Mouse (Mus musculus): ENCODE measurements around the gene Gm813. TPM values are rescaled to one million over a fixed set of nuclear protein-coding genes. Genes with fewer than 3 reads are reported as not detected.

Gm813 gene
- polyA plus RNA-seq, 1 experiment = not detected

DNA sequence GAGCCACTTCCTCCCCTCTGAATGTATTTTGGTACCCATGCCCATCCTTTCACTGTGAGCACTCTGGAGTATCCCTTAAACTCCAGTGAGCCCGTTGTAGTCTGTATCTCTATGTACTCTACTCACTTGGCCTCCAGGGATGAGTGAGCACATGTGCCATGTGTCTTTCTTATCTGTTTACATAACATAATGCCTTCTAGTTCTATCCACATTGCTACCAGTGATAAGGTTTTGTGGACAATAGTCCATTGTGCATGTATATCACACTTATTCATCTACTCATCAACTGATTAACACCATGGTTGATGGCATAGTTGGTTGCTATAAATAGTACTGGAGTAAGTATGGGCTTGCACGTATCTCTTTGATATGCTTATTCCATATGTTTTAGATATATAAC, 12.9 kb downstream of the Gm813 start:
- H3K36me3 ChIP-seq (ENCODE audit: control insufficient read depth, insufficient read depth) = no peaks in the 10 kb centered on the region
- no peaks in the 10 kb centered on the region for H3K79me2 ChIP-seq (ENCODE audit: control insufficient read depth, insufficient read depth)
- H3K4me2 ChIP-seq (ENCODE audit: low read depth) = no peak overlapping the region
- no peaks in the 10 kb centered on the region for H3K27me3 ChIP-seq (ENCODE audit: control insufficient read depth, insufficient read depth, insufficient read length)
- no peak overlapping the region for H3ac ChIP-seq (ENCODE audit: control insufficient read depth, insufficient read length)
- TF ChIP-seq TCF3 (IDR thresholded peaks at IDR 0.05; ENCODE audit: insufficient read length, low read depth) = no peak
- TF ChIP-seq CEBPB (IDR thresholded peaks at IDR 0.05; ENCODE audit: insufficient read depth, poor library complexity, severe bottlenecking) = no peak
- TF ChIP-seq MAX (IDR thresholded peaks at IDR 0.05; ENCODE audit: low read depth) = no peak
- TF ChIP-seq USF1 (IDR thresholded peaks at IDR 0.05; ENCODE audit: low read depth) = no peak
- no peak for TF ChIP-seq SRF (IDR thresholded peaks at IDR 0.05; ENCODE audit: control insufficient read depth, insufficient read length, low read depth)
- TF ChIP-seq POLR2AphosphoS2 (IDR thresholded peaks at IDR 0.05; ENCODE audit: insufficient read length, low read depth) = no peak
- no peak for TF ChIP-seq TCF12 (IDR thresholded peaks at IDR 0.05; ENCODE audit: insufficient read depth, poor library complexity, severe bottlenecking)
- TF ChIP-seq MYOD1 (IDR thresholded peaks at IDR 0.05; ENCODE audit: control insufficient read depth in 1 of 3, insufficient read length in 2 of 3, low read depth in 2 of 3) = no peak
- H3K4me3 ChIP-seq = no peak overlapping the region

DNA sequence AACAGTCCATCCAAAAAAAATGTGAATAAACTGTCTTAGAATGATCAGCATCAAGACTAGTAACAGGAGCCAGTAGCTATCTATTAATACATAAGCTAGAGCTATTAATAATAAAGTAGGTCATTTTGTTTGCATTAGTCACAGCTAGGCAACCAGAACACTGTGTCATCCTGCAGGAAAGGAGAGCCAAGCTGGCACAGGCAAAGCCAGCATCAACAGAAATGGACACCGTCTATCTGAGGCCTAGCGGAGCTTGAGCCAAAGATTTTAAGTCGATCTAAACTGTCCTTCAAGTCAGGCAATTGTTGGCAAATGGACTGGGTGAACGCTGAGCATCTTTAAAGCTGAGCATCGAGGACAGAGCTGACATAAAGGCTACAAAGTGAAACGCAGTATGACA, 15.9 kb downstream of the Gm813 start:
- H3K36me3 ChIP-seq (ENCODE audit: control insufficient read depth, insufficient read depth) = no peaks in the 10 kb centered on the region
- H3K27me3 ChIP-seq (ENCODE audit: control insufficient read depth, insufficient read depth, insufficient read length) = no peaks in the 10 kb centered on the region
- TF ChIP-seq MYOD1 (IDR thresholded peaks at IDR 0.05; ENCODE audit: control insufficient read depth in 1 of 3, insufficient read length in 2 of 3, low read depth in 2 of 3) = no peak
- no peak for TF ChIP-seq MAX (IDR thresholded peaks at IDR 0.05; ENCODE audit: low read depth)
- no peak for TF ChIP-seq POLR2AphosphoS2 (IDR thresholded peaks at IDR 0.05; ENCODE audit: insufficient read length, low read depth)
- no peak for TF ChIP-seq CEBPB (IDR thresholded peaks at IDR 0.05; ENCODE audit: insufficient read depth, poor library complexity, severe bottlenecking)
- TF ChIP-seq TCF12 (IDR thresholded peaks at IDR 0.05; ENCODE audit: insufficient read depth, poor library complexity, severe bottlenecking) = no peak
- no peak for TF ChIP-seq E2F4 (IDR thresholded peaks at IDR 0.05; ENCODE audit: insufficient read depth)
- TF ChIP-seq MYOG (IDR thresholded peaks at IDR 0.05; ENCODE audit: control insufficient read depth in 1 of 3, insufficient read depth in 1 of 3, insufficient read length in 2 of 3, low read depth in 2 of 3) = no peak
- H3K79me2 ChIP-seq (ENCODE audit: control insufficient read depth, insufficient read depth) = no peaks in the 10 kb centered on the region
- H3K4me3 ChIP-seq = no peak overlapping the region
- H3K4me2 ChIP-seq (ENCODE audit: low read depth) = no peak overlapping the region
- H3ac ChIP-seq (ENCODE audit: control insufficient read depth, insufficient read length) = no peak overlapping the region

DNA sequence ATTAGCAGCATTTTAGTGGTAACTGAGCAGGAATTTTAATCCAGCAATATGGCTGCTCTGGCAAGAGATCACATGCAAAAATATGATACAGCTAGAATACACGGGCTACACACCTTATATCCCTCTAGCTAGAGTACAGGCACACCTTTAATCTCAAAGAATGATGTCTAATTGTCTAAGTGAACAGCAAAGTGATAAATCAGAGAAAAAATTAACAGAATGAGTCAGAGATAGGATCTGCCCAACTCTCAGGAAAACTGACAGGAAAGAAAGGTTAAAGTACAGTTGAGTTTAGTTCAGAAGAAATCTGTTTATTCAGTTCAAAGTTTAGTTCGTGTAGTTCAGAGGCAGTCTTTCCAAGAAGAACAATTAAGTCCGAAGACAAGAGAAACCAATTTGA, 25.5 kb downstream of the Gm813 start:
- TF ChIP-seq TCF12 (IDR thresholded peaks at IDR 0.05; ENCODE audit: insufficient read depth, poor library complexity, severe bottlenecking) (no peak), POLR2AphosphoS2 (IDR thresholded peaks at IDR 0.05; ENCODE audit: insufficient read length, low read depth) (no peak), TCF3 (IDR thresholded peaks at IDR 0.05; ENCODE audit: insufficient read length, low read depth) (no peak), POLR2A (IDR thresholded peaks at IDR 0.05; ENCODE audit: insufficient read length, low read depth) (no peak)
- no peak overlapping the region for H3K4me2 ChIP-seq (ENCODE audit: low read depth)
- H3K4me3 ChIP-seq = no peak overlapping the region
- H3K27me3 ChIP-seq (ENCODE audit: control insufficient read depth, insufficient read depth, insufficient read length) = no peaks in the 10 kb centered on the region
- no peaks in the 10 kb centered on the region for H3K36me3 ChIP-seq (ENCODE audit: control insufficient read depth, insufficient read depth)
- H3K79me2 ChIP-seq (ENCODE audit: control insufficient read depth, insufficient read depth) = no peaks in the 10 kb centered on the region
- H3ac ChIP-seq (ENCODE audit: control insufficient read depth, insufficient read length) = no peak overlapping the region

DNA sequence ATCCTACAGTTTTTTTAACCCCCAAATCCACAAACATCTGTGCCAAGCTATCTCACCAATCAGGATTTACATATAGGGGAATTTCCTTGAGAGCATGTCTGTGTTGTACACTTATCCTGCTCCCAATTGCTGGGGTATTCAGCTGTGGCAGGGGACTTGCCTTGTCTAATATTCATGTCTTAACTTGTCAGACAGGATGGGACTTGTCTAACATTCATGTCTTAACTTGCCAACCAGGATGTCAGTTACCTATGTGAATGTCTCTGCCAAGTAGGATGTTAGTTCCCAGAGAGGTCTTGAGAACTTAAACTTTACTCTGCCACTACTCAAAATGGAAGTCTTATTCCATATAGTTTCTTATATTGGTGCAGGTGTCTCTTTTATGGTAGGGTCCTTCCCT, 27.3 kb downstream of the Gm813 start:
- Histone ChIP-seq H3K27me3 (ENCODE audit: control insufficient read depth, insufficient read depth, insufficient read length) (no peaks in the 10 kb centered on the region), H3K4me3 (no peak overlapping the region)

DNA sequence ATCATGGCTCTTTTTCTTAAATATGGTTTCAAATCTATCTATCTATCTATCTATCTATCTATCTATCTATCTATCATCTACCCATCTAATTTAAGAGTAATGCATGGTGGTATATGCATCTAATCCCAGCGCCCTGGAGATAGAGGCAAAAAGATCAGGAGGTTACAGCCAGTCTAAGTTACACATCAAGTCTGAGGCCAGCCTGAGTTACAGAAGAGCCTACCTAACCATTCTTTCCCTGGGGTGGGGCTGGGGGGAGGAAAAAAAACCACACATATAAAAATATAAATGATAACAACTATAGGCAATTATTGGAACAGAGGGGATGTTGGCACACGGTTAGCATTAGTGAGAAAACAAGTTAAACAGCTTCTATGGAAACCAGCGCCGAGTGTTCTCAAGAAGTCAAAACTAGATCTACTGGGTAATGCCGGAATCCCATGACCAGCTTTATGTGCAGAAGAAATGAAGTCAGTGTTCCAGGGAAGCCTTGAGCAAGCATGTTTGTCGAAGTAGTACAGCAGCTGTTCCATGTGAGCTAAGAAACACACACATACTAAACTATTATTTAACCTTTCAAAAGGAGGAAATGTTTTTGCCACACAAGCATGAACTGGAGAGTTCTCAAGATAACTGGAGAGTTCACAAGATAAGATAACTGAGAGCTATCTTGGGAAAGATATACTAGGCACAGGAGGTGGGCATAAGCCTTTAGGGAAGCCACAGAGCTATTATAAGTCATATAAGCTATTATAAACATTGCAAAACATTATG, 42.6 kb downstream of the Gm813 start:
- H3K36me3 ChIP-seq (ENCODE audit: control insufficient read depth, insufficient read depth) = no peaks in the 10 kb centered on the region
- TF ChIP-seq CEBPB (IDR thresholded peaks at IDR 0.05; ENCODE audit: insufficient read depth, poor library complexity, severe bottlenecking) = no peak
- TF ChIP-seq TCF3 (IDR thresholded peaks at IDR 0.05; ENCODE audit: insufficient read length, low read depth) = no peak
- no peak for TF ChIP-seq POLR2AphosphoS2 (IDR thresholded peaks at IDR 0.05; ENCODE audit: insufficient read length, low read depth)
- no peak for TF ChIP-seq E2F4 (IDR thresholded peaks at IDR 0.05; ENCODE audit: insufficient read depth)
- TF ChIP-seq SRF (IDR thresholded peaks at IDR 0.05; ENCODE audit: control insufficient read depth, insufficient read length, low read depth) = no peak
- no peak for TF ChIP-seq POLR2A (IDR thresholded peaks at IDR 0.05; ENCODE audit: insufficient read length, low read depth)
- no peak for TF ChIP-seq TCF12 (IDR thresholded peaks at IDR 0.05; ENCODE audit: insufficient read depth, poor library complexity, severe bottlenecking)
- no peak for TF ChIP-seq MYOD1 (IDR thresholded peaks at IDR 0.05; ENCODE audit: control insufficient read depth in 1 of 3, insufficient read length in 2 of 3, low read depth in 2 of 3)
- no peak for TF ChIP-seq MAX (IDR thresholded peaks at IDR 0.05; ENCODE audit: low read depth)
- no peak for TF ChIP-seq USF1 (IDR thresholded peaks at IDR 0.05; ENCODE audit: low read depth)
- no peak for TF ChIP-seq REST (IDR thresholded peaks at IDR 0.05; ENCODE audit: insufficient read depth, insufficient read length)
- no peak for TF ChIP-seq MYOG (IDR thresholded peaks at IDR 0.05; ENCODE audit: control insufficient read depth in 1 of 3, insufficient read depth in 1 of 3, insufficient read length in 2 of 3, low read depth in 2 of 3)

More for the DNA sequence above, 27.3 kb downstream of the Gm813 start:
- no peak overlapping the region for H3ac ChIP-seq (ENCODE audit: control insufficient read depth, insufficient read length)
- no peak for TF ChIP-seq MAX (IDR thresholded peaks at IDR 0.05; ENCODE audit: low read depth)
- no peak for TF ChIP-seq TCF3 (IDR thresholded peaks at IDR 0.05; ENCODE audit: insufficient read length, low read depth)
- TF ChIP-seq CEBPB (IDR thresholded peaks at IDR 0.05; ENCODE audit: insufficient read depth, poor library complexity, severe bottlenecking) = no peak
- no peak for TF ChIP-seq POLR2AphosphoS2 (IDR thresholded peaks at IDR 0.05; ENCODE audit: insufficient read length, low read depth)
- no peak for TF ChIP-seq POLR2A (IDR thresholded peaks at IDR 0.05; ENCODE audit: insufficient read length, low read depth)
- no peaks in the 10 kb centered on the region for H3K79me2 ChIP-seq (ENCODE audit: control insufficient read depth, insufficient read depth)
- no peaks in the 10 kb centered on the region for H3K36me3 ChIP-seq (ENCODE audit: control insufficient read depth, insufficient read depth)
- no peak overlapping the region for H3K4me2 ChIP-seq (ENCODE audit: low read depth)

More for the DNA sequence above, 42.6 kb downstream of the Gm813 start:
- no peaks in the 10 kb centered on the region for H3K27me3 ChIP-seq (ENCODE audit: control insufficient read depth, insufficient read depth, insufficient read length)
- no peak overlapping the region for H3K4me2 ChIP-seq (ENCODE audit: low read depth)
- no peak overlapping the region for H3ac ChIP-seq (ENCODE audit: control insufficient read depth, insufficient read length)
- H3K79me2 ChIP-seq (ENCODE audit: control insufficient read depth, insufficient read depth) = no peaks in the 10 kb centered on the region
- H3K4me3 ChIP-seq = no peak overlapping the region
